Mouse (Mus musculus): ENCODE data around the gene Ube2m.

Ube2m gene

DNA sequence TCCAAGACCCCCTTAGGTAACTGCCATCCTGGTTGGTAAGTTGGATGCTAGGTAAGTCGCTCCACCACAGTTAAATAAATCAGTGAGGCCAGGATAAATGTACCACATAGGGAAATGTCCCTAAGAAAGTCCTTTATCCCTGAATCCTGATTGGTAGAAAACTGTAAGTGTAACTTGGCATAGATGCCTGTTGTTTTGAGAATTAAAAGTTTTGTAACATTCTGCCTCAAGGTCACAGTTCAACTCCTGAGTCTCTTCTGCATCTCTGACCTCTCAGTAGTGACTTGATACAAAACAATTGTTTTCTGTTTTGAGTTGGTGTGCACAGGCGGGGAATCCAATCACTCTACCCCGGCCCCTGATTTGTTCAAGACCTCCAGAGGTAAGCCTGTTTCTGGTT lies 39.2 kb downstream of the Ube2m start, which contains the start of gene Trim28:
Gene Trim28, plus strand, starts transcription at position 264 of the 400 bp plus-strand sequence.
- DNase-seq (ENCODE audit: low spot score), result no peak

DNA sequence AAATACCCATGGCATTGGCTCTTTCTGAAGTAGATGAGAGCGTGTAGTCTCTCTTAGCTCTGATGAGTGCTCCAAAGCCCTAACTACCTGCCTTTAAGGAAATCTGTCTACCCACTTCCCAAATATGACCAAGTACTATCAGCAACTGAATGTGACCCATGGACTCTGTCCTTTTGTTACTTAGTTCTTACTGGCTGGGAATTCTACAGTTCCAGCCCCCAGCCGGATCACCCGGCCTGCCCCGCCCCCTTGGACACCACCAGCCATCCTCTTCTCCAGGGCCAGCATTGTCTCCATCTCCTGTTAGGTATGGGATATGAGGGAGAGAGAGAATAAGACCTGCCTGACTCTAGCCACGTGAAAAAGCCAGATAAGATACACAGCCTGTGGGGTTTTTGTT lies 40.0 kb downstream of the Ube2m start, which contains the start of gene Slc27a5:
Gene Slc27a5, minus strand, starts transcription at position 140 of the 400 bp plus-strand sequence.
- no peak for DNase-seq (ENCODE audit: low spot score)

DNA sequence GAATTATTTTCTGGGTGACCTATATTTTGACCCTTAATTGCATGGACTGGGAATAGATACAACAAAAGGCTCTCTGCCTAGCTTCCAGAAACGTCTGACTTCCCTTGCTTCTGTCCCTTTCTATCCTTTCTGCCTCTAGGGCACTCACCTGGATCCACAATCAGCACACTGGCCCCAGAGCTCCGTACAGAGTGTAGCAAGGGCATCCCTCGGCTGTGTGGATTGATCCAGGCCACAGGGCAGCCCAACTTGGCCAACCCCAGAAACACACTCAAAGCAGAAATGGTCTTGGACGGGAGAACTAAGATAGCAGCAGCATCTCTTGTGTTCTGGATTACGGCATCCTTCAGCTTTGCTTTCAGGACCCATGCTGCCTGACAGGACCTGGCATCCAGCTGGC lies 40.8 kb downstream of the Ube2m start:
- DNase-seq (ENCODE audit: low spot score), result no peak

DNA sequence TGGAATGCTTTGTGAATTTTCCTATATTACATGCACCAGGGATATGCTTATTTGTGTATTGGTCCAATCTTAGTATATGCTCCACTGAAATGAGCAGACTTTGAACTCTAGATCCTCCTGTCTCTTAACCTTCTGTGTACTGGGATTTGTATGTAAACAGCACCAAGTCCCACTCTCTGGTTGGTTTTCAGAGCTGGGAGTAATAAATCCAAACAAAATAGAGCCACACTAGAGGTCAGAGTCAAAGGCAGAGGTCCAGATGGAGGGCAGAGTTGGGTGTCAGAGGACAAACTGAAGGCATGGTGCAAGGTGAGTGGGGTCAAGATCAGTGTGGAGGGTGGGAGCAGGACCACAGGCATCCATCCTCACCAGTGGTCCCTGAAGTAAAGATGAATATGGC lies 42.2 kb downstream of the Ube2m start:
- DNase-seq (ENCODE audit: low spot score), result no peak

DNA sequence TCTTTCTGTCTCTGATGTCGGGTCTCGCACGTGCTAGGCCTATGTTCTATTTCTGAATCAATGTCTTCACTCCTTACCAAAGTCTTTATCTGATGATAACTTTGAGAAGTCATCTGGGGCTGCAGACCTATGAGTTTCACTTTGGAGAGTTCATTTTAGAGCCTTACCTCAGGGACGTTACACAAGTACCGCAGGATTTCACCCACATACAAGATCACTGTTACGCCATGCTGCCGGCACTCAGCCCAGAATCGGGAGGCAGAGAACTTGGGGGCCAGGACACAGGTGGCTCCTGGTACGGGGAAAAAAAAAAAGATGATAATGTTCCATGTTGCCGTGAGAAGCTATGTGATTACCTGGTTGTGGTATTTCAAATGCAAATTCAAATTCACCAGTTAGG lies 44.9 kb downstream of the Ube2m start:
- DNase-seq (ENCODE audit: low spot score), result no peak

DNA sequence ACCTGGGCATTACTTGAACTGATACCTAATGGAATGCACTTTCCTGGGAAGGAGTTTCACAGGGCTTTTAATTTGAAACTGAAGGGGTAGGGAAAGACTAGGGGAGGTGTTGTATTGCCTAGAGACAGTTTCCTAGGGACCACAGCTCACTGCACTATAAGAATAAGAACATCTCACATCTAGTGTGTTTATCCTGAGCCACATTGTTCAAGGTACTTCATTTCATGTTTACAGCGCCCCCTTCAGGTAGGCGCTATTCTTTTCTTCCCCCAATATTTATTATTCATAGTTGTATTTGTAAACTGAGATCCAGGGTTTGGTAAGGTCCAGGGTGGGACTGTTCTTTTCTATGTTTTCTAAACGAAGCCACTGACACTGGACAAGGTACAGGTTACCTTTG lies 45.9 kb downstream of the Ube2m start:
- DNase-seq (ENCODE audit: low spot score), result no peak

DNA sequence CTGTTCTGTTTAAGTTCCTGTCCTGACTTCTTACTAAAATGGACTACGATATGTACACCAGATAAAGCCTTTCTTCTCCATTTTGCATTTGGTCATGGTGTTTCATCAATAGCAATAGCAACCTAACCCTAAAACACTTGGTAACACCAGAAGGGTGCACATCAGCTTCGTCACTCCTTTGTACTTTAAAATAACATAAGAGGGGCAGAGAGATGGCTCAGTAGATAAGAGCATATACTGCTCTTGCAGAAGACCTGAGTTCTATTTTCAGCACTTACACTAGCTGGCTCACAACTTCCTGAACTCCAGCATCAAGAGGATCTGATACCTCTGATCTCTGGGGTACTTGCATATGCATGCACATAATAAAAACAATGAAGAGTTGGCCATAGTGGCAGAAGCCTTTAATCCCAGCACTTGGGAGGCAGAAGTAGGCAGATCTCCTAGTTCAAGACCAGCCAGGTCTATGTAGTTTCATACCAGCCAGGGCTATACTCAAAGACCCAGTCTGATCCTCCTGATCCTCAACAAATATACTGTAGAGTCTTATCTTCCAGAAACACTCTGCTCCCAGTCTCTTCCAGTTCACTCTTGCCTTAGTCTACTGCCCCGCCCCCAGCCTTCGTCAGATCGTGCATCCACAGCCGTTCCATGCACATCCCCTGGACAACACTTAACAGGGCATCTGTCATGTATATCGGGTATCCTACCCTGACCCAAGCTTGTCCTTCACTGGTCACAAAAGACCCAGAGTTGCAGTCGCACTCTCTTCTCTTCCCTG lies 50.5 kb downstream of the Ube2m start:
- DNase-seq (ENCODE audit: low spot score), result no peak

DNA sequence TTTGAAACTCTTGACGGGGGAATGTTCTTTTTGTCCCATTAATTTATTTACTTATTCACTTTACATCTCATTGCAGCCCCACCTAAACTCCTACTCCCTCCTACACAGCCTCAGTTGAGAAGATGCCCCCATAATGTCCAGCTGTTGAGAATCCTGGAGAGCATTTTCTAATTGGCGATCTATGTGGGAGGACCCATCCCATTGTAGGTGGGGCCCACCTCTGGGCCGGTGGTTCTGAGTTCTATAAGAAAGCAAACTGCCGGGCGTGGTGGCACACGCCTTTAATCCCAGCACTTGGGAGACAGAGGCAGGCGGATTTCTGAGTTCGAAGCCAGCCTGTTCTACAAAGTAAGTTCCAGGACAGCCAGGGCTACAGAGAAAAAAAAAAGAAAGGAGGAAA lies 51.2 kb downstream of the Ube2m start:
- no peak for DNase-seq (ENCODE audit: low spot score)

DNA sequence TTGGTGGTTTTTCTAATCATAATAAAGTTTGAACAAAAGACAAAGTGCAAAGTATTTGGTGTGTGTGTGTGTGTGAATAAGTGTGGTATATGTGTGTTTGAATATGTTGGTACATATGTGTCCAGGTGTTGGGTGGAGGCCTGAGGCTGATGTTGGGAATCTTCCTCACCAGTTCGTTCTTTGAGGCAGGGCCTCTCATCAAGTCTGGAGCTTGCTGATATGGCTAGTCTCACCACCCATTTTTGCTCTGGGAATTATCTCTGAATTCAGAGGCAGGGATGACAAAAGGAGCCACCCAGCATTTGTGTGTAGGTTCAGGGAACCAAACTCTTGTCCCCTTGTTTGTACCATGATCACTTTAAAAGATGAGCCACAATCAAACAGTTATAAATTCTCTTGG lies 52.4 kb downstream of the Ube2m start:
- no peak for DNase-seq (ENCODE audit: low spot score)

All from ovary, postnatal 10 days (tissue).